Mouse (Mus musculus): Measurements from ENCODE around the gene Psmb4. TPM values are rescaled to one million over a fixed set of nuclear protein-coding genes. Genes with fewer than 3 reads are reported as not detected.
"Not testable (repeated sequence)": the region's sequence is repeated elsewhere in the genome, so short reads cannot be mapped to it uniquely, and the experiment has no call there.

The Psmb4 gene
- total RNA-seq (2014; fragmentation: Nextera tagmentation) (185 and 255 TPM in 2 replicates), total RNA-seq (2017) (408 and 449 TPM in 2 replicates), polyA plus RNA-seq (2012) (273 and 326 TPM in 2 replicates)

- Histone ChIP-seq H3K4me3 (ENCODE audit: low read depth, low read length) (peak within 1 kb of the TSS; percentile 79), H3K27me3 (ENCODE audit: insufficient read depth, low read length) (no peaks in the 10 kb centered on the region), H3K36me3 (replicated peaks) (peaks cover 44% of the 10 kb centered on the region), H3K9me3 (replicated peaks) (no peaks in the 10 kb centered on the region), H3K4me1 (ENCODE audit: insufficient read depth, low read depth, low read length) (peaks cover 49% of the 10 kb centered on the region)
- ATAC-seq (ENCODE audit: extremely low read depth, insufficient number of reproducible peaks, low FRiP score, poor library complexity, severe bottlenecking), result peak; percentile 93
- TF ChIP-seq TAL1 (conservative IDR thresholded peaks at IDR 0.05; ENCODE audit: low read depth, low read length), result no peak
- TF ChIP-seq GATA1 (IDR thresholded peaks at IDR 0.05; ENCODE audit: borderline replicate concordance, low read length), result no peak
- no peak for TF ChIP-seq CTCF (IDR thresholded peaks at IDR 0.05; ENCODE audit: low read depth, low read length)
- TF ChIP-seq GATA2 (IDR thresholded peaks at IDR 0.05; ENCODE audit: borderline replicate concordance, low read depth, low read length), result no peak
- TF ChIP-seq POLR2AphosphoS5 (IDR thresholded peaks at IDR 0.05; ENCODE audit: insufficient replicate concordance, low read depth, low read length), result no peak
- peak; percentile 88 for DNase-seq (ENCODE audit: low spot score)
These were observed at the start of gene Psmb4 for GRCm38 (mm10) chr3:94886316-94887224. TSS of gene Psmb4 (minus strand) at chr3:94886961.

GRCm38 (mm10) chr3:94936147-94936546 is 49.4 kb upstream of the Psmb4 start:
- not testable (repeated sequence) for H3K4me3 ChIP-seq (ENCODE audit: low read depth, low read length); H3K27me3 ChIP-seq (ENCODE audit: insufficient read depth, low read length); ATAC-seq (ENCODE audit: extremely low read depth, insufficient number of reproducible peaks, low FRiP score, poor library complexity, severe bottlenecking); H3K9me3 ChIP-seq (replicated peaks); DNase-seq (ENCODE audit: low spot score)
- Histone ChIP-seq H3K4me1 (ENCODE audit: insufficient read depth, low read depth, low read length) (peaks cover 64% of the 10 kb centered on the region), H3K36me3 (replicated peaks) (peaks cover 37% of the 10 kb centered on the region)

DNA sequence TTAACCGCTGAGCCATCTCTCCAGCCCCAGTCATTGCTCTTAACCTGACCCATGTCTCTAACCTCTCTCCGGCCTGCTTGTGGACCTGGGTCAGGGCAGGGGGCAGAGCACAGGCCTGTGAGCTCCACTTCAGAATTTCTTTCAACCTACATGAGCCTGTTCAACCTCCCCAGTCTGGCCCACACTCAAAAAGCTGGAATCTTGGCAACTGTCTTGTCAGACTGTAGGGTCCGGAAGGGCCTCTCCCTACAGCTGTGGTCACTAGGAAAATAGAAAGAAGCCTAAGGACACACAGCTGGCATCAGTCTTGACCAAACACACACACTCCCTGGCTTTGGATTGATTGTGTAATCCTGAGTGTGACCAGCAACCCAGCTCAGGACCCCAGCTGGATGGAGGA is 48.6 kb upstream of the Psmb4 start:
- ATAC-seq (ENCODE audit: extremely low read depth, insufficient number of reproducible peaks, low FRiP score, poor library complexity, severe bottlenecking); DNase-seq (ENCODE audit: low spot score); H3K27me3 ChIP-seq (ENCODE audit: insufficient read depth, low read length); H3K9me3 ChIP-seq (replicated peaks): not testable (repeated sequence)
- Histone ChIP-seq H3K4me3 (ENCODE audit: low read depth, low read length) (peak overlapping the region; percentile 59), H3K4me1 (ENCODE audit: insufficient read depth, low read depth, low read length) (peaks cover 71% of the 10 kb centered on the region), H3K36me3 (replicated peaks) (peaks cover 37% of the 10 kb centered on the region)

- peak overlapping the region; percentile 66 for H3K4me3 ChIP-seq (ENCODE audit: low read depth, low read length)
- not testable (repeated sequence) for H3K9me3 ChIP-seq (replicated peaks); ATAC-seq (ENCODE audit: extremely low read depth, insufficient number of reproducible peaks, low FRiP score, poor library complexity, severe bottlenecking); H3K27me3 ChIP-seq (ENCODE audit: insufficient read depth, low read length); DNase-seq (ENCODE audit: low spot score)
- peaks cover 32% of the 10 kb centered on the region for H3K36me3 ChIP-seq (replicated peaks)
- peaks cover 69% of the 10 kb centered on the region for H3K4me1 ChIP-seq (ENCODE audit: insufficient read depth, low read depth, low read length)
These were observed 47.8 kb upstream of the Psmb4 start for GRCm38 (mm10) chr3:94934564-94934963.

GRCm38 (mm10) chr3:94933604-94934003 is 46.8 kb upstream of the Psmb4 start:
- not testable (repeated sequence) for H3K9me3 ChIP-seq (replicated peaks); ATAC-seq (ENCODE audit: extremely low read depth, insufficient number of reproducible peaks, low FRiP score, poor library complexity, severe bottlenecking); DNase-seq (ENCODE audit: low spot score); H3K27me3 ChIP-seq (ENCODE audit: insufficient read depth, low read length)
- Histone ChIP-seq H3K36me3 (replicated peaks) (peaks cover 24% of the 10 kb centered on the region), H3K4me3 (ENCODE audit: low read depth, low read length) (peak overlapping the region; percentile 71), H3K4me1 (ENCODE audit: insufficient read depth, low read depth, low read length) (peaks cover 69% of the 10 kb centered on the region)

GRCm38 (mm10) chr3:94932809-94933564 is 46.2 kb upstream of the Psmb4 start, which contains the start of gene Selenbp1:
TSS of gene Selenbp1 (plus strand) at chr3:94933056.
- peak within 1 kb of the TSS; percentile 71 for H3K4me3 ChIP-seq (ENCODE audit: low read depth, low read length)
- H3K36me3 ChIP-seq (replicated peaks), result peaks cover 20% of the 10 kb centered on the region
- TF ChIP-seq CTCF (IDR thresholded peaks at IDR 0.05; ENCODE audit: low read depth, low read length), result no peak
- TF ChIP-seq GATA1 (IDR thresholded peaks at IDR 0.05; ENCODE audit: borderline replicate concordance, low read length), result no peak
- no peak; the same call in 1 of the 2 replicates for TF ChIP-seq POLR2AphosphoS5 (IDR thresholded peaks at IDR 0.05; ENCODE audit: insufficient replicate concordance, low read depth, low read length)
- no peak for TF ChIP-seq TAL1 (conservative IDR thresholded peaks at IDR 0.05; ENCODE audit: low read depth, low read length)
- peak; percentile 76 for DNase-seq (ENCODE audit: low spot score)
- H3K9me3 ChIP-seq (replicated peaks), result no peaks in the 10 kb centered on the region
- H3K4me1 ChIP-seq (ENCODE audit: insufficient read depth, low read depth, low read length), result peaks cover 72% of the 10 kb centered on the region
- peak; percentile 72 for ATAC-seq (ENCODE audit: extremely low read depth, insufficient number of reproducible peaks, low FRiP score, poor library complexity, severe bottlenecking)
- no peaks in the 10 kb centered on the region for H3K27me3 ChIP-seq (ENCODE audit: insufficient read depth, low read length)

DNA sequence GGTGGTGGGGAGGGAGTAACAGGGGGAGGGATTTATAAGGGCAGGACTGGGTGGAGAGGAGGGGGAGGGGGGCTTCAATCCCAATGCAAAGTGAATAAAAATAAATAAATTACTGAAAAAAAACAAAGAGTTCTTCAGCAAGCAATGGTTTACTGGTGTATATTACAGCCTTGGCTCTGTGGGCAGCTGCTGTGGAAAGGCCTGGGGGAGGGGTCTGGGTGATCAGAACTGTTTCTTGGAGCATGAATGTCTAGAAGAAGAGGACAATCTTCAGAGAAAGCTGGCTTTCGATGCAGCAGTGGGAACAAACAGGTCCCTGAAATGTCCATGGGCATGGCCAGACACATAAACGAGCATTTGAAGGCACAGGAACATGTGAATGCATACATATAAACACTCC is 45.5 kb upstream of the Psmb4 start:
- Histone ChIP-seq H3K36me3 (replicated peaks) (peaks cover 14% of the 10 kb centered on the region), H3K4me3 (ENCODE audit: low read depth, low read length) (peak overlapping the region; percentile 71; the same call in 1 of the 2 replicates), H3K4me1 (ENCODE audit: insufficient read depth, low read depth, low read length) (peaks cover 71% of the 10 kb centered on the region)
- H3K9me3 ChIP-seq (replicated peaks); ATAC-seq (ENCODE audit: extremely low read depth, insufficient number of reproducible peaks, low FRiP score, poor library complexity, severe bottlenecking); DNase-seq (ENCODE audit: low spot score); H3K27me3 ChIP-seq (ENCODE audit: insufficient read depth, low read length): not testable (repeated sequence)

DNA sequence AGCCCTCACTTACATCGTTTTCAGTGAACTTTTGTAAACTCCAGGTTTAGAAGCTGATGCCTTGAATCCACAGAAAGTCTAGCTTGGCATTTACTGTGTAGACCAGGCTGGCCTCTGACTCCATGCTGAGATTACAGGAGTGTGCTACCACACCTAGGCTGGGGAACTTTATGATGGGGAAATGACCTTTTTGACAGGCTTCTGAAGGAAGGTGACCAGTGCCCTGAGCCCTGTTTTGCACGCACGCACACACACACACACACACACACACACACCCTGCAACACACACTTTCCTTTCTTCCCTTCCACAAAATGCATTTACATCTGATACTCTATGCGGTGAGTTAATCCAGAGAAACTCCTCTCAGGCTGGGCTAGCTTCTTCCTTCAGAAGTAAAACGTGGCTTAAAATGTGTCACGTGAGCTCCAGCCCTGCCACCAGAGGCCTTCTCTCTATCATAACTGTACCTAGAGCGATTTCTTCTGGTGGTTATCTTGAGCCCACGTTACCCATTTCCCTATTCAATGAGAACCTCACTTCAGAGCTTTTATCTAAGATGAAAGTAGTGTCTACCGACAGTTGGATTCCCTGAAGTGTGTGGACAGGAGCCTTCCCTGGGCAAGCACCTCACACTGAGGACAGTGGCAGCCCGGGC is 44.8 kb upstream of the Psmb4 start:
- not testable (repeated sequence) for H3K9me3 ChIP-seq (replicated peaks); H3K36me3 ChIP-seq (replicated peaks); H3K27me3 ChIP-seq (ENCODE audit: insufficient read depth, low read length); DNase-seq (ENCODE audit: low spot score)
- H3K4me1 ChIP-seq (ENCODE audit: insufficient read depth, low read depth, low read length), result peaks cover 74% of the 10 kb centered on the region
- ATAC-seq (ENCODE audit: extremely low read depth, insufficient number of reproducible peaks, low FRiP score, poor library complexity, severe bottlenecking), result peak; percentile 38; the same call in 1 of the 2 replicates
- H3K4me3 ChIP-seq (ENCODE audit: low read depth, low read length), result peak overlapping the region; percentile 33; the same call in 1 of the 2 replicates

- H3K36me3 ChIP-seq (replicated peaks); H3K9me3 ChIP-seq (replicated peaks); DNase-seq (ENCODE audit: low spot score); H3K4me3 ChIP-seq (ENCODE audit: low read depth, low read length); ATAC-seq (ENCODE audit: extremely low read depth, insufficient number of reproducible peaks, low FRiP score, poor library complexity, severe bottlenecking); H3K27me3 ChIP-seq (ENCODE audit: insufficient read depth, low read length): not testable (repeated sequence)
- peaks cover 72% of the 10 kb centered on the region for H3K4me1 ChIP-seq (ENCODE audit: insufficient read depth, low read depth, low read length)
These were observed 43.9 kb upstream of the Psmb4 start for GRCm38 (mm10) chr3:94930386-94931266.
